Mouse (Mus musculus) activated CD4-positive, CD25-positive, alpha-beta regulatory T cell, adult 9 weeks (primary cell): ENCODE measurements around the gene Slc7a9. TPM values are rescaled to one million over a fixed set of nuclear protein-coding genes. Genes with fewer than 3 reads are reported as not detected.

Experiments
- polyA plus RNA-seq: library from polyadenylated mRNA; unstranded; fragments of 100-300 nt; shearing (Covaris generic); gene quantifications from one replicate; pipeline ENCODE4 v1.2.1, GENCODE M21; 2017

The Slc7a9 gene
- polyA plus RNA-seq, result not detected

GRCm38 (mm10) chr7:35447996-35448846, at the start of gene Slc7a9:
TSS of gene Slc7a9 (plus strand) at chr7:35448796.

Other genes with a start within 250 kb of the Slc7a9 start
- gene Lrp3, start 233.3 kb upstream of the Slc7a9 start, polyA plus RNA-seq, result 2.6 TPM
- 21.9 TPM for gene Gpatch1, start 130.4 kb upstream of the Slc7a9 start, polyA plus RNA-seq
- 0.12 TPM for gene Rhpn2, start 114.6 kb upstream of the Slc7a9 start, polyA plus RNA-seq
- gene Faap24, start 52.0 kb upstream of the Slc7a9 start, polyA plus RNA-seq, result 32.4 TPM
- gene Cep89, start 51.8 kb upstream of the Slc7a9 start, polyA plus RNA-seq, result 15.5 TPM
- not detected for gene Tdrd12, start 88.9 kb downstream of the Slc7a9 start, polyA plus RNA-seq
- gene Nudt19, start 107.5 kb downstream of the Slc7a9 start, polyA plus RNA-seq, result 56.6 TPM
- gene Rgs9bp, start 136.8 kb downstream of the Slc7a9 start, polyA plus RNA-seq, result not detected
- 73.5 TPM for gene Ankrd27, start 137.4 kb downstream of the Slc7a9 start, polyA plus RNA-seq
- gene Pdcd5, start 198.7 kb downstream of the Slc7a9 start, polyA plus RNA-seq, result 80.6 TPM